ENCODE assay signal across 33 mouse cellular contexts in the genomic region with DNA sequence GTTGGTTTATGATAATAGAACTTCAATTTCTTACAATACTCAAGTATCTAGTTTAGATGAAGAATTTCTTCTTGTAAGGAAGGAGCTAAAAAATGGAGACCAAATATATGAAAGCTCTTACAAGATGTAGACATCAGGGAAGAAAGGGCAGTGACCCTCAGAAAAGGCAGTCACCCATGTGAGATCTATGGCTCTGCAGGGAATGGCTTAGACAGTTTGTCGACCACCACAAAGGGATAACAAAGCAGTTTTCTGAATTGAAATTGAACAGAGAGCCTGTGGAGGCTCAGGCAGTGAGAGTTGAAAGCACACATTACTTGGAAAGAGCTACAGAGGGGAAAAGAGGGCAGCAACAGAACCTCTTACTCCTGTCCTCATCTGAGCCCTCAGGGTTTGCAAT.
DNase-seq lines count a peak whose midpoint lies in the region; ATAC-seq and TF ChIP-seq lines count a peak whose summit lies in the region.
"Had no signal": no experiment of that assay in that cellular context is flagged by ENCODE, and none has a peak within 500 bp of the region (broad histone marks: within the 10 kb centered on the region; RNA-seq: fewer than 3 reads in every experiment).

No protein-coding gene starts in this region.

- no peak overlapping the region for H3K9ac ChIP-seq in embryonic facial prominence, embryonic 14.5 days (ENCODE audit: low read depth, low read length)
- H3K9ac ChIP-seq in lung, embryonic 16.5 days (ENCODE audit: low read length), result no peak overlapping the region
- H3K9ac ChIP-seq: liver, embryonic 14.5 days; lung, embryonic 14.5 days had no signal

- TF ChIP-seq CTCF in brain, embryonic 14.5 days (IDR thresholded peaks at IDR 0.05; ENCODE audit: borderline replicate concordance, extremely low read depth, insufficient read depth, insufficient read length), result no peak

- H3K4me1 ChIP-seq in embryonic facial prominence, embryonic 14.5 days (ENCODE audit: control insufficient read depth, insufficient read depth, low read length), result no peaks in the 10 kb centered on the region
- H3K4me1 ChIP-seq in embryonic facial prominence, embryonic 10.5 days, result peaks cover 4% of the 10 kb centered on the region; the same call in 1 of the 2 replicates
- H3K4me1 ChIP-seq in lung, embryonic 16.5 days (replicated peaks; ENCODE audit: control insufficient read depth, insufficient read depth, low read length), result no peaks in the 10 kb centered on the region

- no peak for ATAC-seq in embryonic facial prominence, embryonic 14.5 days (ENCODE audit: low read depth)
- ATAC-seq in lung, embryonic 16.5 days (ENCODE audit: low read depth), result no peak
- ATAC-seq: forebrain, embryonic 16.5 days; hindbrain, embryonic 16.5 days; intestine, embryonic 16.5 days; Patski had no signal

- no peaks in the 10 kb centered on the region for H3K36me3 ChIP-seq in embryonic facial prominence, embryonic 14.5 days (ENCODE audit: control insufficient read depth, insufficient read depth, low read length)
- H3K36me3 ChIP-seq in embryonic facial prominence, embryonic 10.5 days (replicated peaks), result no peaks in the 10 kb centered on the region
- H3K36me3 ChIP-seq in lung, embryonic 16.5 days (ENCODE audit: control insufficient read depth, insufficient read depth, low read length), result no peaks in the 10 kb centered on the region
- H3K36me3 ChIP-seq: G1E had no signal

- H3K27ac ChIP-seq in embryonic facial prominence, embryonic 14.5 days (replicated peaks; ENCODE audit: low read depth, low read length), result no peak overlapping the region
- no peak overlapping the region for H3K27ac ChIP-seq in embryonic facial prominence, embryonic 10.5 days (replicated peaks)
- H3K27ac ChIP-seq in lung, embryonic 16.5 days (ENCODE audit: low read length), result peak overlapping the region; percentile 31; the same call in 1 of the 2 replicates
- H3K27ac ChIP-seq: gastrocnemius, adult 2 months; kidney, postnatal 0 days; liver, embryonic 14.5 days; stomach, postnatal 0 days had no signal

- WGBS in embryonic facial prominence, embryonic 14.5 days, result 12% methylated on average over 1 of the region's 1 CpGs
- WGBS in embryonic facial prominence, embryonic 10.5 days, result 19% methylated on average over 1 of the region's 1 CpGs
- 32% methylated on average over 1 of the region's 1 CpGs for WGBS in lung, embryonic 16.5 days

- H3K4me3 ChIP-seq in embryonic facial prominence, embryonic 14.5 days (ENCODE audit: low read depth, low read length), result no peak overlapping the region
- no peak overlapping the region for H3K4me3 ChIP-seq in embryonic facial prominence, embryonic 10.5 days
- H3K4me3 ChIP-seq in lung, embryonic 16.5 days (ENCODE audit: low read length), result no peak overlapping the region
- H3K4me3 ChIP-seq: gastrocnemius, adult 2 months had no signal

- H3K27me3 ChIP-seq in embryonic facial prominence, embryonic 14.5 days (replicated peaks; ENCODE audit: control insufficient read depth, insufficient read depth, low read length), result no peaks in the 10 kb centered on the region
- no peaks in the 10 kb centered on the region for H3K27me3 ChIP-seq in embryonic facial prominence, embryonic 10.5 days (replicated peaks; ENCODE audit: low read depth, poor library complexity, severe bottlenecking)
- no peaks in the 10 kb centered on the region for H3K27me3 ChIP-seq in lung, embryonic 16.5 days (ENCODE audit: control insufficient read depth, insufficient read depth, low read depth, low read length)
- H3K27me3 ChIP-seq: Patski had no signal

- no peaks in the 10 kb centered on the region for H3K9me3 ChIP-seq in embryonic facial prominence, embryonic 14.5 days (ENCODE audit: control insufficient read depth, low read length)
- H3K9me3 ChIP-seq in embryonic facial prominence, embryonic 10.5 days, result no peaks in the 10 kb centered on the region
- H3K9me3 ChIP-seq in lung, embryonic 16.5 days (ENCODE audit: control insufficient read depth, low read length), result no peaks in the 10 kb centered on the region
- H3K9me3 ChIP-seq: G1E had no signal

- no peak for TF ChIP-seq POLR2A in brain, embryonic 14.5 days (IDR thresholded peaks at IDR 0.05; ENCODE audit: borderline replicate concordance, extremely low read depth, insufficient read depth, insufficient read length, poor library complexity, severe bottlenecking)

- DNase-seq in embryonic facial prominence, embryonic 14.5 days (ENCODE audit: low spot score), result peak; percentile 0
- no peak for DNase-seq in embryonic facial prominence, embryonic 10.5 days (ENCODE audit: low spot score)
- no peak for DNase-seq in lung, postnatal 36 days
- DNase-seq in brain, embryonic 14.5 days (ENCODE audit: low read depth), result peak; percentile 43
- DNase-seq in mesoderm, embryonic 11.5 days (ENCODE audit: low read depth, low spot score), result peak; percentile 69
- no peak for DNase-seq in urinary bladder, adult 2 months (ENCODE audit: low spot score)
- no peak for DNase-seq in cerebellum, adult 9-10 months
- DNase-seq: adrenal gland, postnatal 14 days; cerebellum, adult 8-10 months; cerebellum, postnatal 36 days; gastrocnemius, adult 2 months; gastrocnemius, postnatal 36 days; heart, adult 18-20 months; heart, postnatal 36 days; kidney, adult 8-10 months; kidney, postnatal 4 days; layer of hippocampus, postnatal 36 days; liver; lung, postnatal 4 days; right cerebral cortex, postnatal 4 days; thymus, adult 18-20 months; thymus, postnatal 25 days had no signal

- H3K4me2 ChIP-seq in embryonic facial prominence, embryonic 14.5 days (ENCODE audit: low read depth, low read length), result no peak overlapping the region
- no peak overlapping the region for H3K4me2 ChIP-seq in lung, embryonic 16.5 days (ENCODE audit: low read depth, low read length)
- H3K4me2 ChIP-seq: heart, embryonic 11.5 days; lung, embryonic 14.5 days had no signal

Comparison
In these comparisons a context has a peak if more than half of its experiments do, and no peak if none do; other contexts are left out.
1. DNase-seq: peak in embryonic facial prominence, embryonic 14.5 days (single experiment), brain, embryonic 14.5 days (single experiment) and mesoderm, embryonic 11.5 days (single experiment); none in embryonic facial prominence, embryonic 10.5 days (single experiment), lung, postnatal 36 days (single experiment), urinary bladder, adult 2 months (single experiment) and cerebellum, adult 9-10 months (single experiment).